Mouse (Mus musculus) heart, postnatal 14 days (tissue): ENCODE measurements at regions not wholly inside any gene's neighbourhood (a gene's known extent, or its start where the extent isn't known, plus 50 kb on each side); places are given as distances from the start of the nearest gene placed in this dataset.
A peak's percentile ranks its signal among the peaks of the same experiment; 100 is the strongest.

ENCODE experiments used
- DNase-seq, 2 experiments: peaks; one replicate each; pipeline ENCODE4 v3.0.0; 2021 to 2022
- intact Hi-C: fragments of 180-260 bp; cut with DNase I; formaldehyde crosslinking; loops from one replicate; pipeline ENCODE4 v1.15.1; 2025

DNA sequence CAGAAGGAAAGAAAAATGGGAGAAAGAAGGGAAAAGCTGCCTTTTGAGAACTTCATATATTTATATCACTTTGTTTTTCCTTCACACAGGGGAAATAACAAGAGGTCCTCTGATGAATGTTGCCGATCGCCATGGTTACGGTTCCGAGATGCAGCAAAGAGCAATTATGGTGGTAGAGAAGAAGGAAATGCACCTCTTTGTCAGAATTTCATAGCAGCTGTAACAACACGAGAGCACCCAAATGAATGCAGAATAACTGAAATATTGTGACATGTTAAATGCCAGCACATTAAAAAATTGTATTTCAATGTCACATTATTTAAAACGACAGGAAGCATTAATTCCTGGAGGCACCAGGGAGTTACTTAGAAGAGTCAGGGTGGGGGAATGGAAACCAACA, 279.4 kb downstream of the Mctp2 start:
- intact Hi-C loops = no loop called here
- DNase-seq = no peak

DNA sequence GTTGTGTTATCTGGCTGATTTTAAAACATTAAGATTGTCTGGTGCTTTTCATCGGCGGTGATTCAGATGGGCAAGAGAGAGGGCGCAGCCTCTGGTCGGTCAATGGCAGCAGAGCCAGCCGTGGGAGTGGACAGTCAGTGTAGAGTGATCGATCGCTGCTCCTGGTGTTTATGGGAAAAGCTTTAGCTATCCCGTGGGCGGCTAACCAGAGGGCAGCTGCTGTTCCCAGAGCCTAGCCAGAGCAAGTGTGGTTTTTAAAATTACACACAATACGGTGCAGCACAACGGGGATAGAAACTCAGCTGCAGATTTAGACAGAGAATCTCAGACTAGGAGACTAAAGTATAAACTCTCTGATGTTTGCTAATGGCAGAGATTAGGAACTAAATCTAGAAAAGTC, 297.3 kb downstream of the Mctp2 start:
- intact Hi-C loops = no loop called here
- no peak for DNase-seq

DNA sequence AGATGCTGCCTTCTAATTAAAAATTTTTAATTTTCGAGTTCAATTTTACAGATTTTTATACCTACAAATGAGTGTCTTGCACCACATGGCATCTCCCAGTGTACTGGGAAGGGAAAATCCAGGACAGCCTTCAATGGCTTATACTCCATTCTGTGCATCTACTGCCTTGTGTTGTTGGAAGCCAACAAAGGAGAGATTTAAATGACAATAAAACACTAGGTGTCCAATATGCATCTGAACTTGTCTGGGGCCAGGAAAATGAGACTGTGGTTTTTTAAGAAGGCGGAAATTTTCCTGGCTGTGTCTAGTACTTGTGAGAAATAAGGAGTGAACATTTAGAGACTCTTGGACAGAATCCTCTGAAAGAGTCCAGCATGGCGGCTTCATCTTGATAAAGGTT, 302.1 kb downstream of the Mctp2 start:
- DNase-seq = no peak
- intact Hi-C loops = no loop called here

DNA sequence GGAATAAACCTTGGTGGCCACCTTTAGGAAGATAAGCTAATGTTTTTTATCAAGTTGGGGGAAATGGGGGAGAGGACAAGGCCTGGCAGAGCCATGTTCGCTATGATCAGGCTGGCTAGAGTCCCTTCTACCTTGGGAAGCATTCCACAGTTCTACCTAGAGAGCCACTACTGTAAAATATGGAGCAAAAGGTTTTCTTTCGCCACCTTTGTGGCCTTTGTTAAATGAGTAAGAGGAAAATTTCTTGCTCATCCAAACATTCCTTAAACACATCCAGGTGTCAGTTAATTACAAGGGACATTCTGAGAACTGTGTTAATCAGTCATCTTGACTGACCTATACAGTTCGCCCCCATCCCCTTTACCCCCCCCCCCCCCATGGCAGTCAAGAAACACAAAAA, 313.9 kb downstream of the Mctp2 start:
- DNase-seq = no peak
- intact Hi-C loops = no loop called here

DNA sequence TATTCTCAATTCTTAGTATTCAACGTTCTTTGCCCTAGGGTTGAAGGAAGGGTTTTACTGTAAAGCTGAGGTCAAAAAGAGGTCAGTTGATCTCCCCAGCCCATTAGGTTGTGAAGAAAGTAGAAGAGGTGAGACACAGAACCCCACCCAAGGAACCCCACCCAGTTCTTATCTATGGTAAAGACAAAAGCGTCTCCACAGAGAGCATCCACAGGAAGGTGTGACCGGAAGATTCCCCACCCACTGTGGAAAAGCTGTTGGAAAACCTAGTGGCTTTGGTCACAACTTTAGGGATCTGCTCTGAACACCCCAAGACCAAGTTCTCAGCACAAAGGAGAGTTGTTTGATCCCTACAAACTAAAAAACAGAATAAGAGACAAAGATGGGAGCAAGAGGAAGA, 314.6 kb downstream of the Mctp2 start:
- intact Hi-C loops = no loop called here
- no peak for DNase-seq

DNA sequence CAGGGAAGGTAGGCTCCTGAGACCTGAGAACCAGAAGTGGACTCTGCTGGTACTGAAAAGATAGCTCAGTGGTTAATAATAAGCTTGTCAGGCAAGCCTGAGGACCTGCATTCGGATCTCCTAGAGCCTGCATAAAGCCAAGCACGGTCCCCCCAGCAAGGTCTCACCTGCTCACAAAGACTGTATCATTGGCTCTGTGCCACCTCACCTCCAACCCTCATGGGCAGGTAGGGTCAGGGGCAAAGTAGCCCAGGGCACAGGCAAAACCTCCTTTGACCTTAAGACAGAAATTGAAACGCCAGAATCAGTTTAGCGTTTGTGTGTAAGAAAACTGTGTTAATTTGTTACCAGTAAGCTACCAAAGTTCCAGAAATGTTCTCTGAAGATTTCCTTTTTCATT, 315.2 kb downstream of the Mctp2 start:
- intact Hi-C loops = no loop called here
- no peak for DNase-seq

DNA sequence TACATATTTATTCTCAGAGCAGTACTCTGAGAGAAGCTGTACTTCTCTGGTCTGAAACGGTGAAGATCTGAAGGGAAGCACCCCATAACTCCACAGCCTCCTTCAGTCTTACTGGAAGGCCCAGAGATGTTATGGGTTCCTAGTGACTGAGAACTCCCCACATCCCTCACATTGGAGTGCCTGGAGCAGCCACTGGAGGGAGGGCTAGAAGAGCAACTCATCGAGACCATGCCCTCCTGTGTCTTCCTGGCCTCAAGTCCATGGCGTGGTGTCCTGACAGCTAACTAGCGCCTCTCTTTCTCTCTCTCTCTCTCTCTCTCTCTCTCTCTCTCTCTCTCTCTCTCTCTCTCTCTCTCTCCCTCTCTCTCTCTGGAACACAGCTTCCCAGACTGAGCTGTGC, 340.4 kb downstream of the Mctp2 start:
- intact Hi-C loops = loop anchor here (10.0 kb wide), 3 partner anchors 199 to 1631 kb away; no protein-coding TSS in a partner anchor
- DNase-seq = peak in 1 of 2 experiments; percentile 3

- DNase-seq = peak; percentile 4 to 11
- intact Hi-C loops = loop anchor here (5.0 to 10.0 kb wide), 5 partner anchors 96 to 1629 kb away; no protein-coding TSS in a partner anchor
Measured at GRCm38 (mm10) chr7:71963456-71963855, 343.0 kb downstream of the Mctp2 start.

DNA sequence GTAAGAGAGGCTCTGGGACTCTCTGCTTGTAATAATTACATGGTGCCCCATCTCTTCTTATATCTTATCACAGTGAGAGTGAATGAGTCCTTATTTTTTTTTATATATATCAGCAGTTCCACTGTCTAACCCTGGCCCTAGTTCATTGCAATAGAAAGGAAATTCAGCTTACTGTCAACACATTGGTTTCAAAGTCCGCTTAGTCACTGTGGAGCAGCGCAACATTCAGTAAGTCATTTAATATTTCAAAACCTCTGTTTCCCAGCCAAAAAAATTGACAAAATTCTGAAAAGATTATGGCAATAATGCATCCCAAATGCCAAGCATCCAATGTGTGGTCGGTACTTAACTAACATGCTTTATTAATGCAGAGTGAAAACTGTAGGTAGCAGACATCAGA, 343.6 kb downstream of the Mctp2 start:
- intact Hi-C loops = loop anchor here (5.0 to 10.0 kb wide), 5 partner anchors 96 to 1628 kb away; no protein-coding TSS in a partner anchor
- DNase-seq = no peak

DNA sequence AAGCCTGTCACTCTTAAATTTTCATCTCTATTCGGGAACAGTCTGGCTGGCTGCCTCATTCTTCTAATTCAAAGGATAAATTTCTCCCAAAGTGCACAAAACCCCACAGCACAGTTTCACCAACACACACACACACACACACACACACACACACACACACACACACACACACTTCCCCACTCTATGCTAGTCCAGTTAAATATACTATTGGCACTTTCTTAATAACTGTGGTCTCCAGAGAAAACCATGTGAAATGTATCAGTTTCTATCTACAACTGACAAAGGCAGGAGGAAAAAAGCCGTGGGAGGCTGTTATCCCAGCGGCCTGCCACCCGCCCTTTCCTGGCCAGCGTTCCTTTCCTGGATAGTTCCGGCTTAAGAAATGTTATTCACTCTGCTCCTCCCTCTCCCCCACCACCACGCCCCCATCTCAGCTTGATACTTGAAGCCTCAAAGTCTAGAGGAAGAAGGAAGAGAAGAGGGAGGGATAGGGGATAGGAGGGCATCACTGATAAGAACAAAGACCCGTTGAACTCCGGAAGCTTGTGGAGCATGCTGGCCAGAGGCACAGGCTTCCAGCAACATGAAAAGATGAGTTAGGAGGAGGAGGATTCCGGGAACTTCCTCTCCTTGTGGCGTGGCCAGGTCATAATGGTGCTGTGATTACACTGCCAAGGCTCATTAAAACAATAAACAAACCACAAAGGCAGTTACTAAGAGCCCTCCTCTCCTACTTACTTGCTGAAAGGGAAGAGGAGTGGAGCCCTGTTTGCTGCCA, 345.8 kb downstream of the Mctp2 start:
- intact Hi-C loops = loop anchor here (5.0 to 10.0 kb wide), 5 partner anchors 93 to 1626 kb away; no protein-coding TSS in a partner anchor
- peak; percentile 55 to 57 for DNase-seq

GRCm38 (mm10) chr7:71946548-71946947, 359.9 kb downstream of the Mctp2 start:
- intact Hi-C loops = no loop called here
- peak; percentile 8 to 36 for DNase-seq

DNA sequence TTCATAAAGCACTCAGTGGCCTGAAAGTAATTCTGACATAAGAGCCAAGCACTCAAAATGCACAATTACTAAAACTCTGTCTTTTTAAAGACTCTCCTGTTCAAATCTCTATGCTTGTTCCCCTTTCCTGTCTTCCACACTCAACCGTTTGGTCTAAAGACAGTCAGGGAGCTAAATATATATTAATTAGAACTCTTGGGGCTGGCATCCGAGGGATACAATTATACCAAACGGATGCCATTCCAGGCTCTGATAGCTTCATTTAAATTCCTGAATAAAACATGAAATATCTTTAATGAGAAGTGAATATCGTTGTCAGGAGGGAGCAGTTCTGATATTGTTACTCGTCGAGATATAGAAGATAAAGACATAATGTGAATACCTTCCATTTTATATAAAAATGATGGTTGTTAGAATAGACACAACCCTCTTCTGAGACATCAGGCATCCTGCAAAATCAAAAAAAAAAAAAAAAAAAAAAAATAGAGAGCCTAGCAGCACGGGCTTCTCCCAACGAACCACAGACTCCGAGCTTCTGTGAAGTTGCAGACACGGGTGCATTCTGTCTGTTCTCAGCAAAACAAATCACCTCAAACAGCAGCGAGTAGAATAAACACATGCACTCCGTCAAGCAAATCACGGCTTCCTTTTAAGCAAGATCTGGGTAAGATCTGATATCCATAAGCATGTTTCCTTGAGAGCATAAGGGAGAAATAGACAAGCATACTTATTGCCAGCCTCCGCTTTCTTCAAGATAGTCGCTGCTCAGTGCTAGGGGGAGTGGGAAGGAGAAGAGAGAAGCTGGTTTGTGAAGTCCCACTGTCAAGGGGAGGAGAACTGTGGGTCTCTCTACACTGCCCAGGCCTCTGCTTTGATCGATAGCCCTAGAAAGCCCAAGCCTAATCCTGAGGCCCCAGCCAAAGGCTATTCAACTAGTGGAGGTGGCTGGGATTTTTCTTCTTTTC, 363.0 kb downstream of the Mctp2 start:
- intact Hi-C loops = no loop called here
- no peak for DNase-seq

GRCm38 (mm10) chr7:71937731-71938130, 368.7 kb downstream of the Mctp2 start:
- DNase-seq = no peak
- intact Hi-C loops = no loop called here

GRCm38 (mm10) chr7:71936690-71937089, 369.7 kb downstream of the Mctp2 start:
- intact Hi-C loops = no loop called here
- peak; percentile 16 for DNase-seq
